Comparison of ENCODE assay signal across 11 mouse cellular contexts in the genomic region with DNA sequence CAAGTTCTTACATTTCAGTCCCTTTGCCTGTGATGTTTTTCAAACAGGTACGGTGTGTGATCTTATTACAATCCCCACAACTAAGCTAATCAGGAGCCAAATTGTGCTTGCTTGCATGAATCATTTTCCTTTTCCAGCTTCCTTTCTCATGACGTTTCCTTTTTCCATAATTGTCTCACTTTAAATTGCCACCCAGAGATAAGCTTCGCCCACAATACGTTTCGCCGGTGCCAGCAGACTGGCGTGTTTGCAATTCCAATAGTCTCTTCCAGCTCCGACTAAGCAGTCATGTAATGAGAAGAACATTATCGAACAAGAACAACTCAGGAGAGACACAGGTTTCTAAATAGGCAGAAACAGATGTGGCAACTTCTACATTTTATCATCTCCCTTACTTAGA.
DNase-seq lines count a peak whose midpoint lies in the region; ATAC-seq and TF ChIP-seq lines count a peak whose summit lies in the region.
"Had no signal": no experiment of that assay in that cellular context is flagged by ENCODE, and none has a peak within 500 bp of the region (broad histone marks: within the 10 kb centered on the region; RNA-seq: fewer than 3 reads in every experiment).

No protein-coding gene starts in this region.

- ATAC-seq in hindbrain, postnatal 0 days = no peak
- ATAC-seq in hindbrain, embryonic 13.5 days (ENCODE audit: low FRiP score) = no peak
- ATAC-seq in heart, embryonic 11.5 days (replicated peaks; ENCODE audit: insufficient number of reproducible peaks, low FRiP score, low TSS enrichment) = no peak
- ATAC-seq: CD4-positive, CD25-positive, alpha-beta regulatory T cell, adult 4 months had no signal

- H3K9ac ChIP-seq in hindbrain, postnatal 0 days (replicated peaks; ENCODE audit: low read length) = no peak overlapping the region
- no peak overlapping the region for H3K9ac ChIP-seq in hindbrain, embryonic 13.5 days
- no peak overlapping the region for H3K9ac ChIP-seq in heart, embryonic 11.5 days (ENCODE audit: low read depth, low read length)
- H3K9ac ChIP-seq: liver, embryonic 15.5 days had no signal

- H3K4me3 ChIP-seq in hindbrain, postnatal 0 days (ENCODE audit: low read length) = no peak overlapping the region
- no peak overlapping the region for H3K4me3 ChIP-seq in hindbrain, embryonic 13.5 days
- H3K4me3 ChIP-seq in heart, embryonic 11.5 days (ENCODE audit: low read depth, low read length) = no peak overlapping the region
- H3K4me3 ChIP-seq: liver, embryonic 15.5 days had no signal

- H3K4me1 ChIP-seq in hindbrain, postnatal 0 days (ENCODE audit: insufficient read depth, low read length) = no peaks in the 10 kb centered on the region
- H3K4me1 ChIP-seq in hindbrain, embryonic 13.5 days (replicated peaks) = no peaks in the 10 kb centered on the region
- no peaks in the 10 kb centered on the region for H3K4me1 ChIP-seq in heart, embryonic 11.5 days (ENCODE audit: control insufficient read depth, insufficient read depth, low read length)
- H3K4me1 ChIP-seq: liver, embryonic 15.5 days had no signal

- peak; percentile 13 for DNase-seq in hindbrain, postnatal 0 days (ENCODE audit: low spot score)
- peak; percentile 65 for DNase-seq in Muller cell, postnatal 12 days (ENCODE audit: inconsistent ontology term)
- peak; percentile 11 to 61 for DNase-seq in left cerebral cortex, adult 9 months (ENCODE audit: low spot score in 2 of 2)
- no peak for DNase-seq in spleen, postnatal 4 days (ENCODE audit: low spot score in 2 of 2)
- no peak for DNase-seq in spleen, adult 12 weeks (ENCODE audit: low spot score)
- no peak for DNase-seq in urinary bladder, postnatal 25 days (ENCODE audit: low spot score)
- DNase-seq: cerebellum, adult 9-10 months had no signal

- H3K36me3 ChIP-seq in hindbrain, postnatal 0 days (ENCODE audit: insufficient read depth, low read length) = no peaks in the 10 kb centered on the region
- H3K36me3 ChIP-seq in hindbrain, embryonic 13.5 days = no peaks in the 10 kb centered on the region
- no peaks in the 10 kb centered on the region for H3K36me3 ChIP-seq in heart, embryonic 11.5 days (ENCODE audit: control insufficient read depth, insufficient read depth, low read length)
- H3K36me3 ChIP-seq: liver, embryonic 15.5 days had no signal

- H3K27ac ChIP-seq in hindbrain, postnatal 0 days = no peak overlapping the region
- H3K27ac ChIP-seq in hindbrain, embryonic 13.5 days = no peak overlapping the region
- H3K27ac ChIP-seq in heart, embryonic 11.5 days (ENCODE audit: low read depth, low read length) = no peak overlapping the region
- H3K27ac ChIP-seq: liver, embryonic 15.5 days had no signal

- no peaks in the 10 kb centered on the region for H3K9me3 ChIP-seq in hindbrain, postnatal 0 days (ENCODE audit: low read length)
- H3K9me3 ChIP-seq in hindbrain, embryonic 13.5 days = no peaks in the 10 kb centered on the region
- H3K9me3 ChIP-seq in heart, embryonic 11.5 days (replicated peaks; ENCODE audit: control insufficient read depth, low read length) = no peaks in the 10 kb centered on the region
- H3K9me3 ChIP-seq: liver, embryonic 15.5 days had no signal

- 0 out of 2 replicates have a peak overlapping the region, but pooled peaks have one; percentile 23 for H3K4me2 ChIP-seq in hindbrain, postnatal 0 days (ENCODE audit: low read depth, low read length)
- no peak overlapping the region for H3K4me2 ChIP-seq in hindbrain, embryonic 13.5 days
- H3K4me2 ChIP-seq in heart, embryonic 11.5 days = peak overlapping the region; percentile 7; the same call in 1 of the 2 replicates
- H3K4me2 ChIP-seq: liver, embryonic 15.5 days had no signal

- WGBS in hindbrain, postnatal 0 days = 56% methylated on average over 9 of the region's 9 CpGs
- 64% methylated on average over 9 of the region's 9 CpGs for WGBS in hindbrain, embryonic 13.5 days
- 41% methylated on average over 9 of the region's 9 CpGs for WGBS in heart, embryonic 11.5 days (ENCODE audit: insufficient replicate concordance)

- no peak for TF ChIP-seq CTCF in hindbrain, postnatal 0 days (IDR thresholded peaks at IDR 0.05; ENCODE audit: low read depth)

- H3K27me3 ChIP-seq in hindbrain, postnatal 0 days (ENCODE audit: insufficient read depth, low read length) = no peaks in the 10 kb centered on the region
- H3K27me3 ChIP-seq in hindbrain, embryonic 13.5 days = no peaks in the 10 kb centered on the region
- H3K27me3 ChIP-seq in heart, embryonic 11.5 days (ENCODE audit: control insufficient read depth, insufficient read depth, low read length) = no peaks in the 10 kb centered on the region
- H3K27me3 ChIP-seq: liver, embryonic 15.5 days had no signal

Comparison
In these comparisons a context has a peak if more than half of its experiments do, and no peak if none do; other contexts are left out.
1. DNase-seq: peak in hindbrain, postnatal 0 days (single experiment), Muller cell, postnatal 12 days (single experiment) and left cerebral cortex, adult 9 months (2 of 2); none in spleen, postnatal 4 days (0 of 2), spleen, adult 12 weeks (single experiment) and urinary bladder, postnatal 25 days (single experiment).